Comparison of ENCODE assay signal across 8 mouse cellular contexts in genomic region chr6:71543686-71544499, GRCm38 (mm10). TPM values are rescaled to one million over a fixed set of nuclear protein-coding genes. Genes with fewer than 3 reads are reported as not detected.
DNase-seq lines count a peak whose midpoint lies in the region; ATAC-seq lines count a peak whose summit lies in the region.

Chmp3 (plus strand) TSS chr6:71543797.

- no peaks in the 10 kb centered on the region; the same call in 1 of the 2 replicates for H3K27me3 ChIP-seq in heart, embryonic 13.5 days (replicated peaks)
- peaks cover 5% of the 10 kb centered on the region; the same call in 1 of the 2 replicates for H3K27me3 ChIP-seq in liver, embryonic 12.5 days (replicated peaks)
- no peaks in the 10 kb centered on the region for H3K27me3 ChIP-seq in stomach, embryonic 15.5 days (replicated peaks)

- under 1% methylated on average over 59 of the region's 59 CpGs for WGBS in heart, embryonic 13.5 days
- under 1% methylated on average over 59 of the region's 59 CpGs for WGBS in liver, embryonic 12.5 days (ENCODE audit: insufficient replicate concordance)
- under 1% methylated on average over 59 of the region's 59 CpGs for WGBS in stomach, embryonic 15.5 days

- no peaks in the 10 kb centered on the region for H3K9me3 ChIP-seq in heart, embryonic 13.5 days
- no peaks in the 10 kb centered on the region for H3K9me3 ChIP-seq in liver, embryonic 12.5 days (replicated peaks)
- H3K9me3 ChIP-seq in stomach, embryonic 15.5 days: no peaks in the 10 kb centered on the region

- peak; percentile 94 for DNase-seq in CD4-positive helper T cell, adult 2 months (ENCODE audit: low read depth, low spot score)
- peak; percentile 82 for DNase-seq in brain, embryonic 18.5 days (ENCODE audit: low read depth, low spot score)
- DNase-seq in kidney, postnatal 10 days: peak; percentile 97
- DNase-seq in natural killer cell, adult 2 months (ENCODE audit: low spot score in 2 of 2): peak; percentile 91 to 92

- ATAC-seq in erythroid progenitor cell, adult 5-6 weeks (replicated peaks; ENCODE audit: low FRiP score, poor library complexity, severe bottlenecking): peak; percentile 98
- ATAC-seq in heart, embryonic 13.5 days (ENCODE audit: extremely low read depth, insufficient number of reproducible peaks, low FRiP score, low TSS enrichment): peak; percentile 97
- peak; percentile 99 for ATAC-seq in liver, embryonic 12.5 days
- ATAC-seq in stomach, embryonic 15.5 days (ENCODE audit: insufficient read depth, low FRiP score, low read depth): peak; percentile 99

- peaks cover 9% of the 10 kb centered on the region for H3K4me1 ChIP-seq in heart, embryonic 13.5 days
- peaks cover 23% of the 10 kb centered on the region for H3K4me1 ChIP-seq in liver, embryonic 12.5 days
- H3K4me1 ChIP-seq in stomach, embryonic 15.5 days: no peaks in the 10 kb centered on the region

- H3K27ac ChIP-seq in heart, embryonic 13.5 days (replicated peaks): peak within 1 kb of the TSS; percentile 100
- peak within 1 kb of the TSS; percentile 93 for H3K27ac ChIP-seq in liver, embryonic 12.5 days
- peak within 1 kb of the TSS; percentile 99 for H3K27ac ChIP-seq in stomach, embryonic 15.5 days

- H3K9ac ChIP-seq in heart, embryonic 13.5 days: peak within 1 kb of the TSS; percentile 99
- H3K9ac ChIP-seq in liver, embryonic 12.5 days: peak within 1 kb of the TSS; percentile 93
- peak within 1 kb of the TSS; percentile 98 for H3K9ac ChIP-seq in stomach, embryonic 15.5 days

- H3K4me3 ChIP-seq in heart, embryonic 13.5 days: peak within 1 kb of the TSS; percentile 88
- peak within 1 kb of the TSS; percentile 83 for H3K4me3 ChIP-seq in liver, embryonic 12.5 days
- H3K4me3 ChIP-seq in stomach, embryonic 15.5 days (replicated peaks): peak within 1 kb of the TSS; percentile 82

- peak within 1 kb of the TSS; percentile 78 for H3K4me2 ChIP-seq in heart, embryonic 13.5 days
- peak within 1 kb of the TSS; percentile 72 for H3K4me2 ChIP-seq in liver, embryonic 12.5 days
- peak within 1 kb of the TSS; percentile 66 for H3K4me2 ChIP-seq in stomach, embryonic 15.5 days

- H3K36me3 ChIP-seq in heart, embryonic 13.5 days: peaks cover 4% of the 10 kb centered on the region
- H3K36me3 ChIP-seq in liver, embryonic 12.5 days: peaks cover 3% of the 10 kb centered on the region; the same call in 1 of the 2 replicates
- no peaks in the 10 kb centered on the region for H3K36me3 ChIP-seq in stomach, embryonic 15.5 days

RNA-seq across cellular contexts. Expression of gene Chmp3, which starts in this region (rescaled TPM):
- 57.4 and 62.0 TPM in 2 replicates for total RNA-seq in erythroid progenitor cell, adult 5-6 weeks (2015; ENCODE audit: low replicate concordance)
- 133 and 187 TPM in 2 replicates for total RNA-seq in erythroid progenitor cell, adult 5-6 weeks (2017; ENCODE audit: low replicate concordance)
- polyA plus RNA-seq in heart, embryonic 13.5 days (2015; fragmentation: Nextera tagmentation; extraction: Ambion mirVana): 58.1 and 61.6 TPM in 2 replicates
- 39.5 and 41.5 TPM in 2 replicates for polyA plus RNA-seq in liver, embryonic 12.5 days (2016; fragmentation: Nextera tagmentation; extraction: Ambion mirVana)
- polyA plus RNA-seq in stomach, embryonic 15.5 days (2015; fragmentation: Nextera tagmentation; extraction: Ambion mirVana): 66.8 and 68.9 TPM in 2 replicates

Comparison
In these comparisons a context has a peak if more than half of its experiments do, and no peak if none do; other contexts are left out.
1. Peak in every context shown above with its lines: DNase-seq, ATAC-seq, H3K4me3 ChIP-seq and H3K27ac ChIP-seq.